Mouse (Mus musculus) mouse trophoblast stem cell (cell line): Measurements from ENCODE around the gene Crb1.
"Not testable (repeated sequence)": the region's sequence is repeated elsewhere in the genome, so short reads cannot be mapped to it uniquely, and the experiment has no call there.

ENCODE experiments used
- in situ Hi-C, 2 experiments: fragments of 300-500 bp; cut with MseI, MboI; formaldehyde crosslinking; loops; 2 replicates in 1 of 2; 3 replicates in 1 of 2; pipeline ENCODE4 v1.15.1; 2025

Crb1 gene

GRCm38 (mm10) chr1:139376638-139377286, at the start of gene Crb1:
Crb1 (minus strand) TSS chr1:139377100.
- in situ Hi-C loops = no loop called here

- in situ Hi-C loops = no loop called here
Measured at GRCm38 (mm10) chr1:139425006-139425405, 48.1 kb upstream of the Crb1 start.

GRCm38 (mm10) chr1:139423931-139424330, 47.0 kb upstream of the Crb1 start:
- in situ Hi-C loops = no loop called here

- in situ Hi-C loops = no loop called here
Measured at GRCm38 (mm10) chr1:139422941-139423340, 46.0 kb upstream of the Crb1 start.

GRCm38 (mm10) chr1:139421875-139422791, 45.2 kb upstream of the Crb1 start, which contains the start of gene Zbtb41:
Zbtb41 (plus strand) TSS chr1:139422288.
- in situ Hi-C loops = no loop called here

GRCm38 (mm10) chr1:139421521-139421874, 44.6 kb upstream of the Crb1 start:
- in situ Hi-C loops = no loop called here

- in situ Hi-C loops = no loop called here
Measured at GRCm38 (mm10) chr1:139413465-139413864, 36.6 kb upstream of the Crb1 start.

- in situ Hi-C loops = not testable (repeated sequence)
Measured at GRCm38 (mm10) chr1:139412365-139412764, 35.5 kb upstream of the Crb1 start.

- in situ Hi-C loops = no loop called here
Measured at GRCm38 (mm10) chr1:139407701-139408100, 30.8 kb upstream of the Crb1 start.

GRCm38 (mm10) chr1:139405766-139406165, 28.9 kb upstream of the Crb1 start:
- in situ Hi-C loops = no loop called here

GRCm38 (mm10) chr1:139396589-139396988, 19.7 kb upstream of the Crb1 start:
- in situ Hi-C loops = no loop called here

- in situ Hi-C loops = no loop called here
Measured at GRCm38 (mm10) chr1:139391747-139392146, 14.8 kb upstream of the Crb1 start.

GRCm38 (mm10) chr1:139379621-139379984, 2.7 kb upstream of the Crb1 start:
- in situ Hi-C loops = no loop called here

- in situ Hi-C loops = no loop called here
Measured at GRCm38 (mm10) chr1:139378861-139379620, 2.1 kb upstream of the Crb1 start.

- in situ Hi-C loops = no loop called here
Measured at GRCm38 (mm10) chr1:139375900-139376299, 1.0 kb downstream of the Crb1 start.

GRCm38 (mm10) chr1:139371341-139371740, 5.6 kb downstream of the Crb1 start:
- in situ Hi-C loops = no loop called here

GRCm38 (mm10) chr1:139348566-139348965, 28.3 kb downstream of the Crb1 start:
- in situ Hi-C loops = no loop called here

- in situ Hi-C loops = no loop called here
Measured at GRCm38 (mm10) chr1:139346602-139347371, 30.1 kb downstream of the Crb1 start.

GRCm38 (mm10) chr1:139346030-139346601, 30.8 kb downstream of the Crb1 start:
- in situ Hi-C loops = no loop called here

GRCm38 (mm10) chr1:139340178-139340859, 36.6 kb downstream of the Crb1 start:
- in situ Hi-C loops = no loop called here
